Mouse (Mus musculus): ENCODE data around the gene Lce1c.

GRCm38 (mm10) chr3:92691688-92692087 is 12.6 kb downstream of the Lce1c start:
- TF ChIP-seq POLR2A (IDR thresholded peaks at IDR 0.05; ENCODE audit: insufficient read depth, low read length) = no peak
- no peak for TF ChIP-seq CTCF (IDR thresholded peaks at IDR 0.05; ENCODE audit: low read depth, low read length)

All from ES-Bruce4 (cell line).